Mouse (Mus musculus) layer of hippocampus, adult 18-20 months (tissue): ENCODE data around the gene Lpcat2b. TPM values are rescaled to one million over a fixed set of nuclear protein-coding genes. Genes with fewer than 3 reads are reported as not detected.

Source experiments
- DNase-seq, 2 experiments: peaks; one replicate each; pipeline ENCODE4 v3.0.0; 2022; ENCODE audit warnings: low spot score in 2 of 2
- total RNA-seq, 2 experiments: library from RNA; stranded (reverse); gene quantifications; 2 replicates each; pipeline ENCODE4 v1.2.3; 2021

Gene Lpcat2b
- total RNA-seq, 2 experiments from 2014 or later, result 0.10 to 0.18 TPM

- DNase-seq, result no peak
Observed at GRCm38 (mm10) chr5:107447977-107448376, 16.6 kb downstream of the Lpcat2b start.

GRCm38 (mm10) chr5:107448784-107449183, 17.4 kb downstream of the Lpcat2b start:
- DNase-seq, result no peak

GRCm38 (mm10) chr5:107449620-107450019, 18.3 kb downstream of the Lpcat2b start:
- no peak for DNase-seq

GRCm38 (mm10) chr5:107450299-107450698, 18.9 kb downstream of the Lpcat2b start:
- DNase-seq, result no peak

- no peak for DNase-seq
Observed at GRCm38 (mm10) chr5:107462147-107463076, 31.1 kb downstream of the Lpcat2b start.

GRCm38 (mm10) chr5:107466501-107466900, 35.2 kb downstream of the Lpcat2b start:
- no peak for DNase-seq

GRCm38 (mm10) chr5:107467098-107467497, 35.7 kb downstream of the Lpcat2b start:
- no peak for DNase-seq

GRCm38 (mm10) chr5:107470600-107471329, 39.4 kb downstream of the Lpcat2b start:
- DNase-seq, result no peak

GRCm38 (mm10) chr5:107480194-107480593, 48.8 kb downstream of the Lpcat2b start:
- DNase-seq, result no peak

Other genes starting within 250 kb of the Lpcat2b start
- gene Tgfbr3, start 141.9 kb upstream of the Lpcat2b start, total RNA-seq, result 10 to 100 TPM; 18.2 to 21.0 TPM
- 10 to 100 TPM; 15.5 to 16.2 TPM for gene Brdt, start 100.4 kb upstream of the Lpcat2b start, total RNA-seq
- 10 to 100 TPM; 59.1 to 60.8 TPM for gene Ephx4, start 28.8 kb upstream of the Lpcat2b start, total RNA-seq
- 100 to 1,000 TPM; 105 to 115 TPM for gene Btbd8, start 6.4 kb downstream of the Lpcat2b start, total RNA-seq
- gene Gm42669, start 76.1 kb downstream of the Lpcat2b start, total RNA-seq, result under 1 TPM; 0.18 to 0.20 TPM
- gene 1700028K03Rik, start 103.2 kb downstream of the Lpcat2b start, total RNA-seq, result under 1 TPM; 0.28 to 0.54 TPM
- gene Rpap2, start 165.8 kb downstream of the Lpcat2b start, total RNA-seq, result 10 to 100 TPM; 22.4 to 24.9 TPM
- 10 to 100 TPM; 13.2 to 14.6 TPM for gene Glmn, start 166.3 kb downstream of the Lpcat2b start, total RNA-seq